ENCODE assay signal across 10 mouse cellular contexts in the genomic region with DNA sequence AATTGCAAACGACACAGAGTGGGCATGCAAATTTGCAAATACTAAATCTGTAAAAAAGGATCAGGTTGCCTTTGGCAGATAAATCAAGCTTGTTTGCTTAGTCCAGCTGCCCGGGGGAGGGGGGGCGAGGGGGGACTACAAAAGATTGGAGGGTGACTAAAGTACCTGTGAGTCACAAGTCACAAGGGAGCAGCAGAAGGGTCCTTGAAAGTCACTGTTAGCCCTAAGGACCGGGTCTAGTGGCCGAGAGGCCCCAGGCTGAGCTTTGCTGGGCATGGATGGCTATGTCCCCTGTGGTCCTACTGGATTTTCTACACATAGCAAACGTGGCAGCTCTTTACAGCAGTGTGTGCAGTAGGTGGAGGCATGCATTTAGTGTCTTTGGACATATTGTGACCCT.
"Had no signal": no experiment of that assay in that cellular context is flagged by ENCODE, and none has a peak within 500 bp of the region (broad histone marks: within the 10 kb centered on the region; RNA-seq: fewer than 3 reads in every experiment).

No protein-coding gene starts in this region.

- DNase-seq: kidney, adult 2 months; kidney, postnatal 36 days; left cerebral cortex, postnatal 4 days; lung, embryonic 14.5 days; right cerebral cortex, postnatal 14 days; thymus, postnatal 4 days had no signal

- H3K27ac ChIP-seq: kidney, embryonic 15.5 days; limb, embryonic 13.5 days; liver, embryonic 14.5 days; midbrain, embryonic 12.5 days had no signal

- H3K9ac ChIP-seq: kidney, embryonic 15.5 days; limb, embryonic 13.5 days; liver, embryonic 14.5 days; lung, embryonic 14.5 days; midbrain, embryonic 12.5 days had no signal

- H3K4me3 ChIP-seq: kidney, embryonic 15.5 days; limb, embryonic 13.5 days; midbrain, embryonic 12.5 days had no signal

- H3K4me1 ChIP-seq: kidney, embryonic 15.5 days had no signal

- H3K9me3 ChIP-seq: kidney, embryonic 15.5 days; midbrain, embryonic 12.5 days had no signal

- H3K36me3 ChIP-seq: kidney, embryonic 15.5 days; limb, embryonic 13.5 days; midbrain, embryonic 12.5 days had no signal

- H3K4me2 ChIP-seq: kidney, embryonic 15.5 days; limb, embryonic 13.5 days; lung, embryonic 14.5 days; midbrain, embryonic 12.5 days had no signal
